Comparison of ENCODE assay signal across 9 mouse cellular contexts in the genomic region with DNA sequence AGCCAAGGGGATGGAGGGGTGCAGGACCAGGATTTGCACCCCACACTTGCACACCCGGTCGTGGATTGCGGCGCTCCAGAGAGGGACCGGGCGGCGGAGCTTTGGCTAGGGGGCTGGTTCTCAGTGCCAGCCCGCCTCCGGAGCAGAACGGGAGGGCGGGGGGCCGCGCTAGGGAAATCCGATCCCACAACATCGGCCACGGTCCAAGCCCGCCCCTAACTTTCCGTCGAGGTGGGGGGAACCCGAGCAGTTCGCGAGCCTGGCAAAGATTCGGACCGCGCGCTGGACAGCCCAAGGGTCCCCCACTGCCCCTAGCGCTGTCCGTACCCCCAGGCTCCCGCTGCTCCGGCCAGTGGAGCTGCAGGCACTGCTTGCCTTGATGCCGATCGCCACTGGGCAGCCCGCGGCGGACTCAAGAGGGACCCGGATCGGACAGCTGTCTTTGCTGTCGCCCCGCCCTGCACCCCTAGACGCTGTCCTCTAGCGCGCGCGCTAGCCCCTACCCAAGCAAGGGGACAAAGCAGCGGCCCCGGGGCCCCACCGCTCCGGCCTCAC. TPM values are rescaled to one million over a fixed set of nuclear protein-coding genes. Genes with fewer than 3 reads are reported as not detected.
DNase-seq lines count a peak whose midpoint lies in the region; ATAC-seq and TF ChIP-seq lines count a peak whose summit lies in the region.
"Had no signal": no experiment of that assay in that cellular context is flagged by ENCODE, and none has a peak within 500 bp of the region (broad histone marks: within the 10 kb centered on the region; RNA-seq: fewer than 3 reads in every experiment).

No protein-coding gene starts in this region.

- no peaks in the 10 kb centered on the region for H3K27me3 ChIP-seq in cerebellum, adult 2 months (ENCODE audit: control insufficient read depth, insufficient read depth, low read length)
- no peaks in the 10 kb centered on the region for H3K27me3 ChIP-seq in embryonic facial prominence, embryonic 11.5 days (ENCODE audit: control insufficient read depth, insufficient read depth, low read length)
- H3K27me3 ChIP-seq in kidney, adult 2 months (replicated peaks; ENCODE audit: control insufficient read depth, insufficient read depth, low read length), result no peaks in the 10 kb centered on the region
- no peaks in the 10 kb centered on the region for H3K27me3 ChIP-seq in liver, adult 2 months (ENCODE audit: control insufficient read depth, insufficient read depth, low read length)
- H3K27me3 ChIP-seq in midbrain, embryonic 15.5 days (replicated peaks), result no peaks in the 10 kb centered on the region
- H3K27me3 ChIP-seq in stomach, embryonic 14.5 days (ENCODE audit: control insufficient read depth, insufficient read depth, low read length), result no peaks in the 10 kb centered on the region

- H3K27ac ChIP-seq in cerebellum, adult 2 months (ENCODE audit: insufficient read depth, low read length), result peak overlapping the region; percentile 84
- peak overlapping the region; percentile 96 for H3K27ac ChIP-seq in embryonic facial prominence, embryonic 11.5 days (replicated peaks; ENCODE audit: low read depth, low read length)
- peak overlapping the region; percentile 86 for H3K27ac ChIP-seq in kidney, adult 2 months (ENCODE audit: insufficient read depth, low read depth, low read length)
- peak overlapping the region; percentile 72 for H3K27ac ChIP-seq in liver, adult 2 months (replicated peaks; ENCODE audit: insufficient read depth, low read depth, low read length)
- peak overlapping the region; percentile 97 for H3K27ac ChIP-seq in midbrain, embryonic 15.5 days
- H3K27ac ChIP-seq in stomach, embryonic 14.5 days (ENCODE audit: low read length), result peak overlapping the region; percentile 99

- TF ChIP-seq CTCF in cerebellum, adult 2 months (IDR thresholded peaks at IDR 0.05; ENCODE audit: borderline replicate concordance, insufficient read depth, low read depth, low read length), result no peak
- TF ChIP-seq CTCF in kidney, adult 2 months (conservative IDR thresholded peaks at IDR 0.05; ENCODE audit: insufficient read depth, insufficient read length, low read depth, low read length), result no peak
- TF ChIP-seq CTCF in liver, adult 2 months (IDR thresholded peaks at IDR 0.05; ENCODE audit: low read depth, low read length), result no peak

- peak overlapping the region; percentile 89 for H3K9ac ChIP-seq in embryonic facial prominence, embryonic 11.5 days (replicated peaks; ENCODE audit: low read length)
- peak overlapping the region; percentile 99 for H3K9ac ChIP-seq in liver, adult 2 months (ENCODE audit: low read depth, low read length)
- H3K9ac ChIP-seq in midbrain, embryonic 15.5 days, result peak overlapping the region; percentile 99
- peak overlapping the region; percentile 96 for H3K9ac ChIP-seq in stomach, embryonic 14.5 days (replicated peaks; ENCODE audit: low read depth, low read length)

- H3K4me1 ChIP-seq in cerebellum, adult 2 months (ENCODE audit: control insufficient read depth, insufficient read depth, low read length), result peaks cover 38% of the 10 kb centered on the region
- H3K4me1 ChIP-seq in embryonic facial prominence, embryonic 11.5 days (ENCODE audit: control insufficient read depth, insufficient read depth, low read length), result peaks cover 15% of the 10 kb centered on the region
- H3K4me1 ChIP-seq in kidney, adult 2 months (ENCODE audit: control insufficient read depth, insufficient read depth, low read length), result peaks cover 3% of the 10 kb centered on the region; the same call in 1 of the 2 replicates
- peaks cover 5% of the 10 kb centered on the region; the same call in 1 of the 2 replicates for H3K4me1 ChIP-seq in liver, adult 2 months (ENCODE audit: control insufficient read depth, insufficient read depth, low read length)
- H3K4me1 ChIP-seq in midbrain, embryonic 15.5 days, result peaks cover 33% of the 10 kb centered on the region
- H3K4me1 ChIP-seq in stomach, embryonic 14.5 days (ENCODE audit: control insufficient read depth, insufficient read depth, low read length), result peaks cover 31% of the 10 kb centered on the region

- no peaks in the 10 kb centered on the region for H3K9me3 ChIP-seq in embryonic facial prominence, embryonic 11.5 days (replicated peaks; ENCODE audit: control insufficient read depth, low read length)
- no peaks in the 10 kb centered on the region for H3K9me3 ChIP-seq in midbrain, embryonic 15.5 days
- no peaks in the 10 kb centered on the region for H3K9me3 ChIP-seq in stomach, embryonic 14.5 days (ENCODE audit: control insufficient read depth, low read depth, low read length)

- H3K4me3 ChIP-seq in cerebellum, adult 2 months (replicated peaks; ENCODE audit: insufficient read depth, low read depth, low read length), result peak overlapping the region; percentile 94
- H3K4me3 ChIP-seq in embryonic facial prominence, embryonic 11.5 days (ENCODE audit: low read depth, low read length), result peak overlapping the region; percentile 95
- H3K4me3 ChIP-seq in kidney, adult 2 months (ENCODE audit: insufficient read depth, low read depth, low read length), result peak overlapping the region; percentile 75
- H3K4me3 ChIP-seq in liver, adult 2 months (ENCODE audit: insufficient read depth, low read depth, low read length), result peak overlapping the region; percentile 74
- peak overlapping the region; percentile 94 for H3K4me3 ChIP-seq in midbrain, embryonic 15.5 days
- H3K4me3 ChIP-seq in stomach, embryonic 14.5 days (ENCODE audit: low read depth, low read length), result peak overlapping the region; percentile 91

- peak overlapping the region; percentile 78 for H3K4me2 ChIP-seq in embryonic facial prominence, embryonic 11.5 days (ENCODE audit: low read depth, low read length)
- H3K4me2 ChIP-seq in midbrain, embryonic 15.5 days, result peak overlapping the region; percentile 96
- H3K4me2 ChIP-seq in stomach, embryonic 14.5 days (replicated peaks; ENCODE audit: low read depth, low read length), result peak overlapping the region; percentile 82

- DNase-seq in cerebellum, adult 2 months, result peak in 1 of 2 experiments; percentile 72
- DNase-seq in cerebellum, adult 11 months, result no peak
- peak; percentile 89 for DNase-seq in embryonic facial prominence, embryonic 11.5 days (ENCODE audit: low spot score)
- peak; percentile 89 to 90 for DNase-seq in heart, adult 9 months (ENCODE audit: low spot score in 2 of 2)
- peak; percentile 88 for DNase-seq in kidney, adult 2 months
- DNase-seq in liver, adult 2 months (ENCODE audit: extremely low read depth, low read depth, low spot score), result no peak

- under 1% methylated on average over 48 of the region's 48 CpGs for WGBS in cerebellum, adult 2 months
- WGBS in embryonic facial prominence, embryonic 11.5 days, result under 1% methylated on average over 44 of the region's 48 CpGs
- under 1% methylated on average over 48 of the region's 48 CpGs for WGBS in kidney, adult 2 months
- WGBS in liver, adult 2 months, result 1% methylated on average over 48 of the region's 48 CpGs
- under 1% methylated on average over 48 of the region's 48 CpGs for WGBS in midbrain, embryonic 15.5 days
- 0% methylated on average over 42 of the region's 48 CpGs for WGBS in stomach, embryonic 14.5 days

- no peak for TF ChIP-seq POLR2A in cerebellum, adult 2 months (IDR thresholded peaks at IDR 0.05; ENCODE audit: borderline replicate concordance, insufficient read depth, low read length)
- TF ChIP-seq POLR2A in kidney, adult 2 months (IDR thresholded peaks at IDR 0.05; ENCODE audit: low read depth, low read length), result peak; percentile 11
- 0 out of 2 replicates have a peak, but pooled peaks have one; percentile 18 for TF ChIP-seq POLR2A in liver, adult 2 months (IDR thresholded peaks at IDR 0.05; ENCODE audit: extremely low read depth, insufficient read depth, low read length)

- H3K36me3 ChIP-seq in embryonic facial prominence, embryonic 11.5 days (replicated peaks; ENCODE audit: control insufficient read depth, insufficient read depth, low read depth, low read length), result peaks cover 9% of the 10 kb centered on the region
- H3K36me3 ChIP-seq in kidney, adult 2 months (ENCODE audit: control insufficient read depth, insufficient read depth, low read length), result no peaks in the 10 kb centered on the region
- no peaks in the 10 kb centered on the region for H3K36me3 ChIP-seq in liver, adult 2 months (ENCODE audit: control insufficient read depth, insufficient read depth, low read length)
- peaks cover 16% of the 10 kb centered on the region for H3K36me3 ChIP-seq in midbrain, embryonic 15.5 days (replicated peaks)
- peaks cover 30% of the 10 kb centered on the region for H3K36me3 ChIP-seq in stomach, embryonic 14.5 days (ENCODE audit: control insufficient read depth, insufficient read depth, low read length)

- no peaks in the 10 kb centered on the region for H3K79me2 ChIP-seq in liver, adult 2 months (ENCODE audit: control insufficient read depth, insufficient read depth, low read length)

- ATAC-seq in embryonic facial prominence, embryonic 11.5 days (replicated peaks; ENCODE audit: insufficient number of reproducible peaks, low FRiP score, low TSS enrichment, low read depth), result peak; percentile 72
- peak; percentile 71 for ATAC-seq in midbrain, embryonic 15.5 days (replicated peaks)
- ATAC-seq in stomach, embryonic 14.5 days (ENCODE audit: insufficient number of reproducible peaks, insufficient read depth, low FRiP score, low read depth), result peak; percentile 78

RNA-seq across cellular contexts. Expression of gene Sema4c, which starts 0.6 kb away (rescaled TPM):
- polyA plus RNA-seq in cerebellum, adult 2 months (2012; rRNA removed), result 23.8 and 28.5 TPM in 2 replicates
- 3.7 and 4.4 TPM in 2 replicates for polyA plus RNA-seq in embryonic facial prominence, embryonic 11.5 days (2014; fragmentation: Nextera tagmentation; extraction: Ambion mirVana)
- 8.0 and 9.1 TPM in 2 replicates for polyA plus RNA-seq in kidney, adult 2 months (2012; rRNA removed)
- total RNA-seq in liver, adult 2 months (2014; rRNA removed), result 1.5 and 2.2 TPM in 2 replicates
- 1.4 and 2.4 TPM in 2 replicates for polyA plus RNA-seq in liver, adult 2 months (2012; rRNA removed)
- 34.3 and 37.4 TPM in 2 replicates for polyA plus RNA-seq in midbrain, embryonic 15.5 days (2015; fragmentation: Nextera tagmentation; extraction: Ambion mirVana)
- polyA plus RNA-seq in stomach, embryonic 14.5 days (2014; fragmentation: Nextera tagmentation; extraction: Ambion mirVana), result 4.2 and 4.3 TPM in 2 replicates

RNA-seq across cellular contexts. Expression of gene Ankrd39, which starts 10.3 kb away (rescaled TPM):
- 30.8 and 37.5 TPM in 2 replicates for polyA plus RNA-seq in cerebellum, adult 2 months (2012; rRNA removed)
- polyA plus RNA-seq in embryonic facial prominence, embryonic 11.5 days (2014; fragmentation: Nextera tagmentation; extraction: Ambion mirVana), result 11.9 and 14.4 TPM in 2 replicates
- polyA plus RNA-seq in kidney, adult 2 months (2012; rRNA removed), result 16.8 and 22.6 TPM in 2 replicates
- 2.6 and 4.9 TPM in 2 replicates for total RNA-seq in liver, adult 2 months (2014; rRNA removed)
- polyA plus RNA-seq in liver, adult 2 months (2012; rRNA removed), result 7.7 and 9.4 TPM in 2 replicates
- 31.5 and 32.5 TPM in 2 replicates for polyA plus RNA-seq in midbrain, embryonic 15.5 days (2015; fragmentation: Nextera tagmentation; extraction: Ambion mirVana)
- 26.2 and 30.4 TPM in 2 replicates for polyA plus RNA-seq in stomach, embryonic 14.5 days (2014; fragmentation: Nextera tagmentation; extraction: Ambion mirVana)

RNA-seq across cellular contexts. Expression of gene Gm42417, which starts 18.3 kb away (rescaled TPM):
- 0.05 and 0.40 TPM in 2 replicates for polyA plus RNA-seq in cerebellum, adult 2 months (2012; rRNA removed)
- polyA plus RNA-seq in embryonic facial prominence, embryonic 11.5 days (2014; fragmentation: Nextera tagmentation; extraction: Ambion mirVana), result not detected in 2 replicates
- not detected in 2 replicates for polyA plus RNA-seq in kidney, adult 2 months (2012; rRNA removed)
- not detected in 2 replicates for total RNA-seq in liver, adult 2 months (2014; rRNA removed)
- polyA plus RNA-seq in liver, adult 2 months (2012; rRNA removed), result not detected in 2 replicates
- polyA plus RNA-seq in midbrain, embryonic 15.5 days (2015; fragmentation: Nextera tagmentation; extraction: Ambion mirVana), result 0.33 and 0.81 TPM in 2 replicates
- polyA plus RNA-seq in stomach, embryonic 14.5 days (2014; fragmentation: Nextera tagmentation; extraction: Ambion mirVana), result 0.39 TPM in 1 of 2 replicates, not detected in the other
- total RNA-seq: layer of hippocampus, postnatal 36 days had no signal

RNA-seq across cellular contexts. Expression of gene Ankrd23, which starts 20.9 kb away (rescaled TPM):
- 14.4 and 15.2 TPM in 2 replicates for polyA plus RNA-seq in cerebellum, adult 2 months (2012; rRNA removed)
- 4.6 and 6.0 TPM in 2 replicates for polyA plus RNA-seq in embryonic facial prominence, embryonic 11.5 days (2014; fragmentation: Nextera tagmentation; extraction: Ambion mirVana)
- 11.8 and 37.9 TPM in 2 replicates for polyA plus RNA-seq in kidney, adult 2 months (2012; rRNA removed)
- total RNA-seq in liver, adult 2 months (2014; rRNA removed), result 1.8 and 2.0 TPM in 2 replicates
- polyA plus RNA-seq in liver, adult 2 months (2012; rRNA removed), result 3.5 and 5.1 TPM in 2 replicates
- 19.0 and 23.5 TPM in 2 replicates for polyA plus RNA-seq in midbrain, embryonic 15.5 days (2015; fragmentation: Nextera tagmentation; extraction: Ambion mirVana)
- 16.8 and 19.4 TPM in 2 replicates for polyA plus RNA-seq in stomach, embryonic 14.5 days (2014; fragmentation: Nextera tagmentation; extraction: Ambion mirVana)

RNA-seq across cellular contexts. Expression of gene Cnnm3, which starts 45.9 kb away (rescaled TPM):
- 46.2 and 48.7 TPM in 2 replicates for polyA plus RNA-seq in cerebellum, adult 2 months (2012; rRNA removed)
- polyA plus RNA-seq in embryonic facial prominence, embryonic 11.5 days (2014; fragmentation: Nextera tagmentation; extraction: Ambion mirVana), result 3.5 and 5.4 TPM in 2 replicates
- polyA plus RNA-seq in kidney, adult 2 months (2012; rRNA removed), result 19.8 and 29.5 TPM in 2 replicates
- total RNA-seq in liver, adult 2 months (2014; rRNA removed), result 4.4 and 6.8 TPM in 2 replicates
- polyA plus RNA-seq in liver, adult 2 months (2012; rRNA removed), result 11.3 and 14.1 TPM in 2 replicates
- 5.2 and 5.8 TPM in 2 replicates for polyA plus RNA-seq in midbrain, embryonic 15.5 days (2015; fragmentation: Nextera tagmentation; extraction: Ambion mirVana)
- polyA plus RNA-seq in stomach, embryonic 14.5 days (2014; fragmentation: Nextera tagmentation; extraction: Ambion mirVana), result 6.2 and 8.4 TPM in 2 replicates

Comparison
In these comparisons a context has a peak if more than half of its experiments do, and no peak if none do; other contexts are left out.
1. DNase-seq: peak in embryonic facial prominence, embryonic 11.5 days (single experiment), heart, adult 9 months (2 of 2) and kidney, adult 2 months (single experiment); none in cerebellum, adult 11 months (single experiment) and liver, adult 2 months (single experiment).
2. Peak in every context shown above with its lines, with median percentiles within 50 percentile points of each other: H3K27ac ChIP-seq, H3K4me3 ChIP-seq, ATAC-seq, H3K4me2 ChIP-seq and H3K9ac ChIP-seq.